Mouse (Mus musculus) urinary bladder, postnatal 36 days (tissue): ENCODE measurements around the gene Tubb2b.

Experiments used
- DNase-seq, 2 experiments: peaks; one replicate each; pipeline ENCODE4 v3.0.0; 2022; ENCODE audit warnings: low spot score in 2 of 2, mixed read lengths in 1 of 2

Tubb2b gene

DNA sequence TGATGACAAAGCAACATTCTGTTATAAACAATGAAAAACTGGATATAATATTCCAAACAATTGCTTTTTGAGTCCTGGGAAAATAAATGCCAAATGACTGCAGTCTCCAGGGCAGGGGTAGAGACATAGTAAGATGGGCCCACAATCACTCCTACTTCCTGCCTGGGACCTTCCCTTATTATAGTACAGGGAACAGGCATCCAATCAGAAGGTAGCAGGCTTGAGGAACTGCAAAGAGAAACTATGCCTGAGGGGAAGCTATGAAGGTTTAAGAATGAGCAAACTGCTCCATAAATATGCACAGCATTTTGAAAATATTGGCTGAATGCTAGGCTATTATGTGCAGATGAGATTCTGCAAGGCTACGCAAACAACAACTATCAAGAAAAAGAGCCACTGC is 23.3 kb downstream of the Tubb2b start:
- DNase-seq = no peak

- no peak for DNase-seq
Measured at GRCm38 (mm10) chr13:34106256-34106655, 24.0 kb downstream of the Tubb2b start.

DNA sequence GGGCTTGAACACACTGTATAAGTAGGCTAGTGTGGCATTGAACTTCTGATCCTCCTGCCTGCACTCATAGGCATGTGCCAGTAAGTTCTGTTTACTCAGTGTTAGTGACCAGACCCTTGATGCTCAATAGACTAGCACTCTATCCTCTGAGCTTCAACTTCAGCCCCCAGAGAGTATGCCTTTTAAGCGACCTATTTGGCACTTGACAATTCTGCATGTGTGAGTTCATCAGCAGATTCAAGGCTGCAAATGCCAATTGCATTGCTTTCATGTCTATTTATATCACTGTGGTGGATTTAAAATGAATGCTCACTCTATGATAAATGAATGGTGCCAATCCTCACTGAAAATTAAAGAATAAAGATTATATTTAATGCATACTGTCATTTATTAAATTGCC is 24.9 kb downstream of the Tubb2b start:
- DNase-seq = no peak

DNA sequence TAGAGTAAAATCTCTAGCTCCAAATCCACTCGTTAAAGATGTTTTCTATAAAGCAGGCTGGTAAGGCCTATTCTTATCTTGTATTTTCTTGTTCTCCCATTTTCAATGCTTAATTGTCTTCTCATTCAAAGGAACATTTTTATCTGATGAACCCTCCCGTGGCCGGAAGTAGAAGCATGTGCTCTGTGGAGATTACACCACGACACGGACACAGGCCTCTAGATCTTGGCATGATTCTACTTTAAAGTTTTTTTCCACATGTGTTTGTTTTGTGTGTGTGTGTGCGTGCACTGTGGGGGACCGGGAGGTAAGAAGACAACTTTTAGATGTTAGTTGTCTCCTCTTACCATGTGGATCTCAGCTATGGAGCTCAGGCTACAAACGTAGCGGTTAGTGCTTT is 28.4 kb downstream of the Tubb2b start:
- DNase-seq = no peak

- DNase-seq = no peak
Measured at GRCm38 (mm10) chr13:34101247-34101646, 29.0 kb downstream of the Tubb2b start.

GRCm38 (mm10) chr13:34100733-34101132 is 29.5 kb downstream of the Tubb2b start:
- no peak for DNase-seq

GRCm38 (mm10) chr13:34097086-34097485 is 33.2 kb downstream of the Tubb2b start:
- no peak for DNase-seq

DNA sequence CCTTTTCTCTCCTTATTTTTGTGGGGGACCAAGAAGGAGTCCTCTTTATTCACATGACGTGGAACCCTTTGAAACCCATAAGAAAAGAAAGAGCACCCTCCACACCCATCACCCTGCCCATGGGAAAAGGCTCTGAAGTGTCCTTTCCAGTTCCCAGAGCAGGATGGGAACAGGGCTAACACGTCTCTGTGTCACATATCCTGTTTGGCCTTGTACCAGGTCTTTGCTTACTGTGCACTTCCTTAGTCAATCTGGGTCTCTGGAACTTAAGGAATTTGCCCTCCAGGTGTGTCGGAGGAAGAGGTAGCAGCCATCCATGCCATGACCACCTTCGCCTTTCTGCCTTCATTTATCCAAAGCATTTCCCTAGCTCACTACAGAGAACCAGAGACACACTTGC is 33.8 kb downstream of the Tubb2b start:
- DNase-seq = no peak

GRCm38 (mm10) chr13:34095542-34096435 is 34.5 kb downstream of the Tubb2b start:
- no peak for DNase-seq

GRCm38 (mm10) chr13:34089358-34089757 is 40.9 kb downstream of the Tubb2b start:
- DNase-seq = no peak

- no peak for DNase-seq
Measured at GRCm38 (mm10) chr13:34088871-34089288, 41.4 kb downstream of the Tubb2b start.

DNA sequence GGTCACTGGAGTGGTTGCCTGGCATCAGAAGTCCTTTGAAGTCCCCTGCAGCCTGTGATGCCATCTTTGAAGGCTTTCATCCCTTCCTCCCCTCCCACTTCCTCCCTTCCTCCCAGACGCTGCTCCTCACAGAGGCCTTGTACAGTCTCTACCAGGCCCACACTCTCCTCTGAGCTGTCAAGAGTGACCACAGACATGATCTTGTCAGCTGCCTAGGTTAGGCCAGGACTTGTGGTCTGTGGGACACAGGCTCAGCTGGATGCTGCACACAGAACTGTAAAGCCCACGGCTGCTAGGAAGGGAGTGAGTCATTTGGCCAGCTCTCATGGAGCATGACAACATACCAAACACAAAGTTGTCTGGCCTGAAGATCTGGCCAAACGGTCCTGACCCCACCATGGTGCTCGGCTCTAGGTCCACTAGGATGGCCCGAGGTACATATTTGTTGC is 42.0 kb downstream of the Tubb2b start:
- peak in 1 of 2 experiments; percentile 40 for DNase-seq

DNA sequence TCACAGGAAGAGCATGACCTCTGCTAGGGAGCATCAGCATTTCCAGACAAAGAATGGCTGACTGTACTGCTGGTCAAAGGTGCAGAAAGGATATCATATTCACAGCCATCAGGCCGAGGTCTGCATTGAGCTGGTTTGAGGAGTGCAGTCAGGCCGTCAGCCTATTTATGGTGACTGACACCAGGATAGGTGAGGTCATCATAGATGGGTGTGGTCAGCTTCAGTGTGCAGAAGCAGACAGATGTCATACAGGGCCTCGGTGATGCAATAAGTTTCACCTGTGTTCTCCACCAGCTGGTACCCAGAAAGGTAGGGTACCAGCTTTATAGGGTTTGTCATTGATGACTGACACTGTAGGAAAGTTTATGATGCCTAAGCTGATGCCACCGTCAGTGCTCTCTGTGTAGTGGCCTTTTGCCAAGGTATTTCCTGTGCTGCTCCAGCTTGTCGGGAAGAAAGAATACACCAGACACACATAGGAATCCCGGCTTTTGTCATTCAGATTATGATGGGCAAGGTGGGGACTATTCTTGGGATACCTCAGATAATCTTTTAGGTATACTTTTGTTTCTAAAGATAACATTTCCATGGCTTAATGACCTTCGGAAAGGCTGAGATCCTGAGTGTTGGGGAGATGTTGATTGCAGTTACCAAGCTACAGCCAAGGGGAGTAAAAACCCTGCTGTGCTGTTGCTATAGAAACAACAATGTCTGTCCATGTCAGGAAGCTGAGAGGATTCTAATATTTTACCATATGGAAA is 43.0 kb downstream of the Tubb2b start:
- DNase-seq = no peak

DNA sequence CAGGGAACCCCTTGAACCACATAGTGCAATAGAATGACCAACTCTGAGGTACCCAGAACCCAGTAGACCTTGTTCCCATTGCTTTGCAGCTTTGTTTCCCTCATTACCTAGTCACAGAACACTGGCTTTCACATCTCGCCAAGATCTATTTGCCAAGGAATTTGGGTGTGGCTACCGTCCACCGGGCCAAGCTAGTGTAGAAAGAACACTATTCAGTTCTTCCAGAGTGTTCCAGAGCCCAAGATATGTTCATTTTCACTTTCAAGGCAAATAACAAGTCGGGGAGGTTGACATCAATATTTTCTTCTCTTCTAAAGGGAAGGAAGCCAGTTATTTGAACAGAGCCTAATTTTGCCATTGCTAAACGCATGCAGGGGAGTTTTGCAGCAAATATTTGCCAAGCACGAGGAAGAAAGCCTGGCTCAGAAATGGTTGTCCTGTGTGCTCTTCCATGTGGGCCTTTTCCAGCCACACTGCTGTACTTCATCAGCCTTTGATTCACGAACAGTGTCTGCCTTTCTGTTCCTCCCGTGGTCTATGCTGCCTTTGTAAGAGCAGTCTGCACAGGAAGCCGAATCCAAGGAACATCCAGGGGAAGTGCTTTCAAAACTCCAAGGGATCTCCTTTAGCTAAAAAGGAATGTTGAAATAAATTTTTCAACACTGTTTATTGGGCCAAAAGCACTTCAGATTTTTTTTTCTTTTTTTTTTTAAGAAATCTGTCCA is 46.1 kb downstream of the Tubb2b start:
- peak; percentile 53 to 67 for DNase-seq

GRCm38 (mm10) chr13:34081926-34082325 is 48.3 kb downstream of the Tubb2b start:
- no peak for DNase-seq

DNA sequence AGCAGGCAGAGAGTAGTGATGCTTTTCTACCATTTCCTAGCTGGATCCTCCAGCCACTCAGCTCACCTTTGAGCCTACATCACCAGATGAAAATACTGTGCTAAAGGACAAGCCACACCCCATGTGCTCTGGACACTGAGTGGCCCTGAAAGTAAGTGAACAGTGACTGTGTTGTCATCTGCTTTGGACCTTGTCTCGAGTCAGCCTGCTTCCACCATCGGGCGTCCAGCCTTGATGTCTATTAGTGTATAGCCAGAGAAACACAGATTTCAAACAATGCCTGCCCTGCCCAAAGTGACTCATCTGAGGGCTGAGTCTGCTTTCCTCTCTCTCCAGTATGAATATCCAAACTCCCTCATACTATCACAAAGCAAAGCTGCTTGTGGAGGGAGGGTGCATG is 50.5 kb downstream of the Tubb2b start:
- DNase-seq = no peak

DNA sequence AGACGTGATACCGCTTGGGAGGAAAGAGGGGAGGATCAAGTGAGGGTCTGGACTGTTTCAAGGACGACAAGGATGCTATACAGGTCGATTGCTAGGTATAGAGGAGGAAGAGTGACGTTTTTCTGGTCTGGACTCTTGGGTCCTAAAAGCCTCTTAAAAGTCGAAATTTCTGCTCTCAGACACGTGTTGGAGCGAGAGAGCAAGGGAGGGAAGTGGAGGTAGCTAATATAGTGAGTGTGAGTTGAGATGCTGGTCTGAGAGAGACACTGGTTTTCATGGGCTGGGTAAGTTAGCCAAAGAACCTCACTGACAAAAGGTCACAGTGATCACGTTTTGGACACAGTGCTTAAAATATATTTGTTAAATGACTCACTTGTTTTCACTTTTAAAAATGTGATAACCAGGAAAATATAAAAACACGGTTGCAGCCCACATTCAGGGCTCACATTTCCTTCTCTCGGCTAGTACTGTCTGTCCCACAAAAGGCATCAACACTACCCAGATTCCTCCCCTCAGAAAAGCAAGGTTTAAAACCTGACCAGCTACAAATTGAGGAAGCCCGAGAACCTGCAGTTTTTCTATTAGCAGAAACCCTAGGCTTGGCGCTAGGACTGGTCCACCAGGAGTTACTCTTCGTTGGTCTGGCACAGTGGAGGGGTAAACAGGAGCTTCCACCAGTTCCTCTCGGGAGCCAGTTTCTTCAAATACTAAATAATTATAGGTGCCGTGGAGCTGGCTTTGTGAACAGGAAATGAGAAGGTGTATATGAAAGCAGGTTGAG is 51.6 kb downstream of the Tubb2b start:
- no peak for DNase-seq

DNA sequence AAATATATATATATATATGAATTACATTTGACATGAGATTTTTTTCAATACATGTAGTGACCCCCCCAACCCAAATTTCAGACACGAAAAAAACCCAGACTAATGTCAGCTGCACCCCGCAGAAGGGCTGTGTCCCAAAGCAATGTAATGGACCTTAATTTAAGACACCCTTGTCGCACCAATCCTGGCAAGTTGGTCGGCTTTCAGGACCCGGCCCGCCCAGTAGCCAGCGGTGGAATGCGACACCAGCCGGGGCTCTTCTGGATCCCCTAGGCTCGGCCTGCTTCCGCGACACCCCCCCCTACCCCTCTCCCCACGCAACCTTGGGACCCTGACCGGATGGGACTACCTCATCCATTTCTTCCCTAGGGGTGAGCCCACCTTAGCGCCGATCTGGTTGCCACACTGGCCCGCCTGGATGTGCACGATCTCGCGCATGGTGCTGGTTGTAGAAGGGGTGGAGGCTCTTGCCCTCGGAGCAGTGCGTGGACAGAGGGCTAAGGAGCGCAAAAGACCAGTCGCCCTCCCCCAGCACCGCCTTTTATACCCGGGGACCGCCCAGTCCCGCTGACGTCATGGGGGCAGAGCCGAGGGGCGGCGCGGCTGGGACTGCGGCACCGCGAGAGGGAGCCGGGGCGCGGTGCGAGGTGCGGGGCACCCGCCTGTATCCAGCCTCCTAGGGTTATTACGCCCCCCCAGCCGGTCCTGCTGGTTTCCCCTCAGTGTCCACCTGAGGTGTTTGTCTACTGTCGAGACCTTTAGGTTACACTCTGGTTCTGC is 52.6 kb downstream of the Tubb2b start, which contains the start of gene Tubb2a:
Tubb2a (minus strand) TSS at position 516 of the 780 bp plus-strand sequence.
- DNase-seq = peak; percentile 91 to 93
